Mouse (Mus musculus) kidney, embryonic 14.5 days (tissue): ENCODE measurements around the gene Ldlrap1. TPM values are rescaled to one million over a fixed set of nuclear protein-coding genes. Genes with fewer than 3 reads are reported as not detected.
A peak's percentile ranks its signal among the peaks of the same experiment; 100 is the strongest.

Source experiments
- ATAC-seq: fragments of 200-750 bp; cut with Nextera tagmentation; 2 replicates; pipeline ENCODE4 v1.8.0; 2017; ENCODE audit warnings: moderate number of reproducible peaks, mild to moderate bottlenecking, moderate TSS enrichment, moderate library complexity; ENCODE audit not compliant: low FRiP score, low TSS enrichment
- H3K27ac ChIP-seq: fragments of 300-500 bp; sonication (generic); 2 replicates; pipeline ENCODE4 v1.5.1; 2014; ENCODE audit warnings: low read depth, mild to moderate bottlenecking, low read length, moderate library complexity, mixed read lengths
- H3K27me3 ChIP-seq: fragments of 300-500 bp; sonication (generic); 2 replicates; pipeline ENCODE4 v1.6.1; 2014; ENCODE audit warnings: mild to moderate bottlenecking, low read length; ENCODE audit not compliant: control insufficient read depth, insufficient read depth
- H3K36me3 ChIP-seq: fragments of 300-500 bp; sonication (generic); 2 replicates; pipeline ENCODE4 v1.6.1; 2014; ENCODE audit warnings: low read length, mixed read lengths; ENCODE audit not compliant: control insufficient read depth, insufficient read depth
- H3K4me1 ChIP-seq: fragments of 300-500 bp; sonication (generic); 2 replicates; pipeline ENCODE4 v1.6.1; 2014; ENCODE audit warnings: low read length, mixed read lengths; ENCODE audit not compliant: control insufficient read depth, insufficient read depth
- H3K4me2 ChIP-seq: fragments of 300-500 bp; sonication (generic); replicated peaks from 2 replicates; pipeline ENCODE4 v1.6.1; 2014; ENCODE audit warnings: low read depth, mild to moderate bottlenecking, low read length
- H3K4me3 ChIP-seq: fragments of 300-500 bp; sonication (generic); 2 replicates; pipeline ENCODE4 v1.5.1; 2014; ENCODE audit warnings: mild to moderate bottlenecking, low read length
- H3K9ac ChIP-seq: fragments of 300-500 bp; sonication (generic); 2 replicates; pipeline ENCODE4 v1.6.1; 2014; ENCODE audit warnings: low read depth, mild to moderate bottlenecking, low read length, moderate library complexity
- H3K9me3 ChIP-seq: fragments of 300-500 bp; sonication (generic); 2 replicates; pipeline ENCODE4 v1.6.1; 2016; ENCODE audit warnings: low read length; ENCODE audit not compliant: control insufficient read depth
- WGBS: fragments of 180-500 bp; shearing (Covaris S2); extraction: QIAGEN DNeasy Blood & Tissue Kit; methylation state at CpG from one replicate; pipeline ENCODE4 v1.1.7; 2014; 5-methylcytosine and 5-hydroxymethylcytosine counted together
- polyA plus RNA-seq: library from polyadenylated mRNA; unstranded; fragments of >200 nt; fragmentation: Nextera tagmentation; extraction: Ambion mirVana; gene quantifications from 2 replicates; pipeline ENCODE4 v1.2.1, GENCODE M21; 2014

Ldlrap1 gene
- polyA plus RNA-seq, 1 experiment from 2014 or later = 19.9 TPM

GRCm38 (mm10) chr4:134769081-134769811 is 1.4 kb upstream of the Ldlrap1 start:
- Histone ChIP-seq H3K27me3 (0 out of 2 replicates have a peak, but pooled peaks cover 4% of the 10 kb centered on the region), H3K9ac (no peak overlapping the region), H3K4me2 (no peak overlapping the region), H3K4me1 (peaks cover 30% of the 10 kb centered on the region; the same call in 1 of the 2 replicates), H3K9me3 (no peaks in the 10 kb centered on the region), H3K36me3 (no peaks in the 10 kb centered on the region), H3K27ac (no peak overlapping the region), H3K4me3 (no peak overlapping the region)
- WGBS = 52% methylated on average over 7 of the region's 7 CpGs
- no peak for ATAC-seq

GRCm38 (mm10) chr4:134768226-134768888 is 533 bp upstream of the Ldlrap1 start:
- 0 out of 2 replicates have a peak, but pooled peaks cover 4% of the 10 kb centered on the region for H3K27me3 ChIP-seq
- peak; percentile 30; the same call in 1 of the 2 replicates for ATAC-seq
- H3K27ac ChIP-seq = no peak overlapping the region
- no peaks in the 10 kb centered on the region for H3K9me3 ChIP-seq
- 9% methylated on average over 21 of the region's 21 CpGs for WGBS
- H3K4me2 ChIP-seq = peak overlapping the region; percentile 86
- H3K4me3 ChIP-seq = peak overlapping the region; percentile 67
- H3K36me3 ChIP-seq = no peaks in the 10 kb centered on the region
- H3K9ac ChIP-seq = peak overlapping the region; percentile 68; the same call in 1 of the 2 replicates
- H3K4me1 ChIP-seq = peaks cover 35% of the 10 kb centered on the region; the same call in 1 of the 2 replicates

- Histone ChIP-seq H3K9ac (peak overlapping the region; percentile 68), H3K4me2 (peak overlapping the region; percentile 86), H3K9me3 (no peaks in the 10 kb centered on the region), H3K4me3 (peak overlapping the region; percentile 67), H3K4me1 (peaks cover 38% of the 10 kb centered on the region), H3K36me3 (no peaks in the 10 kb centered on the region), H3K27me3 (0 out of 2 replicates have a peak, but pooled peaks cover 4% of the 10 kb centered on the region), H3K27ac (no peak overlapping the region)
- 2% methylated on average over 23 of the region's 23 CpGs for WGBS
- ATAC-seq = peak; percentile 28; the same call in 1 of the 2 replicates
These were observed 859 bp downstream of the Ldlrap1 start for GRCm38 (mm10) chr4:134766904-134767425.

GRCm38 (mm10) chr4:134766277-134766676 is 1.5 kb downstream of the Ldlrap1 start:
- Histone ChIP-seq H3K4me2 (peak overlapping the region; percentile 86), H3K27me3 (0 out of 2 replicates have a peak, but pooled peaks cover 4% of the 10 kb centered on the region), H3K9me3 (no peaks in the 10 kb centered on the region), H3K9ac (peak overlapping the region; percentile 68), H3K27ac (no peak overlapping the region), H3K4me1 (peaks cover 39% of the 10 kb centered on the region), H3K36me3 (no peaks in the 10 kb centered on the region), H3K4me3 (peak overlapping the region; percentile 67; the same call in 1 of the 2 replicates)
- 46% methylated on average over 6 of the region's 6 CpGs for WGBS
- no peak for ATAC-seq

- Histone ChIP-seq H3K27me3 (0 out of 2 replicates have a peak, but pooled peaks cover 4% of the 10 kb centered on the region), H3K27ac (no peak overlapping the region), H3K4me2 (no peak overlapping the region), H3K36me3 (no peaks in the 10 kb centered on the region), H3K9me3 (no peaks in the 10 kb centered on the region), H3K9ac (no peak overlapping the region), H3K4me3 (no peak overlapping the region), H3K4me1 (peaks cover 56% of the 10 kb centered on the region)
- ATAC-seq = no peak
- WGBS = 50% methylated on average over 3 of the region's 3 CpGs
These were observed 3.5 kb downstream of the Ldlrap1 start for GRCm38 (mm10) chr4:134764333-134764732.

- Histone ChIP-seq H3K27me3 (no peaks in the 10 kb centered on the region), H3K27ac (no peak overlapping the region), H3K4me1 (peaks cover 55% of the 10 kb centered on the region), H3K9ac (peak overlapping the region; percentile 12; the same call in 1 of the 2 replicates), H3K4me3 (no peak overlapping the region), H3K4me2 (no peak overlapping the region), H3K9me3 (no peaks in the 10 kb centered on the region), H3K36me3 (no peaks in the 10 kb centered on the region)
- 83% methylated on average over 6 of the region's 6 CpGs for WGBS
- ATAC-seq = no peak
These were observed 5.5 kb downstream of the Ldlrap1 start for GRCm38 (mm10) chr4:134762360-134762759.

GRCm38 (mm10) chr4:134760793-134761201 is 7.0 kb downstream of the Ldlrap1 start:
- Histone ChIP-seq H3K9ac (no peak overlapping the region), H3K4me2 (peak overlapping the region; percentile 13; the same call in 1 of the 2 replicates), H3K27me3 (no peaks in the 10 kb centered on the region), H3K4me1 (peaks cover 50% of the 10 kb centered on the region), H3K9me3 (no peaks in the 10 kb centered on the region), H3K36me3 (no peaks in the 10 kb centered on the region), H3K4me3 (no peak overlapping the region), H3K27ac (peak overlapping the region; percentile 47; the same call in 1 of the 2 replicates)
- 29% methylated on average over 9 of the region's 9 CpGs for WGBS
- peak; percentile 26; the same call in 1 of the 2 replicates for ATAC-seq

GRCm38 (mm10) chr4:134760281-134760680 is 7.5 kb downstream of the Ldlrap1 start:
- Histone ChIP-seq H3K4me1 (peaks cover 54% of the 10 kb centered on the region), H3K36me3 (no peaks in the 10 kb centered on the region), H3K27ac (peak overlapping the region; percentile 47; the same call in 1 of the 2 replicates), H3K9ac (no peak overlapping the region), H3K4me2 (no peak overlapping the region), H3K4me3 (no peak overlapping the region), H3K27me3 (no peaks in the 10 kb centered on the region), H3K9me3 (no peaks in the 10 kb centered on the region)
- no peak for ATAC-seq
- 68% methylated on average over 6 of the region's 6 CpGs for WGBS
